Mouse (Mus musculus) hindlimb bud, embryonic 11.5 days (tissue): ENCODE measurements around the gene Rtl5.
"Not testable (repeated sequence)": the region's sequence is repeated elsewhere in the genome, so short reads cannot be mapped to it uniquely, and the experiment has no call there.

Experiments used
- DNase-seq: peaks from one replicate; pipeline ENCODE4 v3.0.0-alpha.2; 2012; ENCODE audit warnings: low read depth, low spot score; ENCODE audit errors: extremely low spot score

The Rtl5 gene

GRCm38 (mm10) chrX:102070591-102071471, at the start of gene Rtl5:
Rtl5 (minus strand) TSS chrX:102071304.
- no peak for DNase-seq

- DNase-seq = peak; percentile 92
Observed at GRCm38 (mm10) chrX:102119042-102119864, 48.1 kb upstream of the Rtl5 start, which contains the start of gene Pin4. Pin4 (plus strand) TSS chrX:102119447.

- DNase-seq = no peak
Observed at GRCm38 (mm10) chrX:102115676-102116075, 44.6 kb upstream of the Rtl5 start.

DNA sequence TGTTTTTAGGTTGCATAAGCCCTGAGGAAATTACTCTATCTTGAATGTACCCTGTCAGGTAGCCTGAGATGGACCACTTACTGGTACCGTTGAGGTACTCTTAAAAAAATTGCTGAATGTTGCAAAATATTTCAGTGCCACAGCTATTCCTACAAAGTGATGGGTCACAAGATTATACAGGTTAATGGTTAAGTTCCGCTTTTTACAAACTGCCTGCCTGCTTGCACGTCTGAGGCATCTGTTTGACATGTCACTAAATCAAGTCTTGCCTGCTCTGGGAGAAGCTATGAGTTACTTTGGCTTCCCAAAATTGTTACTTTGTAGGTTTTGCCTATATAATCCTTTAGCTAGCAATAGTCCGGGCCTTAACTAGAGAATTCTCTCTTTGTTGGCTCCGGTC, 38.2 kb upstream of the Rtl5 start:
- DNase-seq = not testable (repeated sequence)

DNA sequence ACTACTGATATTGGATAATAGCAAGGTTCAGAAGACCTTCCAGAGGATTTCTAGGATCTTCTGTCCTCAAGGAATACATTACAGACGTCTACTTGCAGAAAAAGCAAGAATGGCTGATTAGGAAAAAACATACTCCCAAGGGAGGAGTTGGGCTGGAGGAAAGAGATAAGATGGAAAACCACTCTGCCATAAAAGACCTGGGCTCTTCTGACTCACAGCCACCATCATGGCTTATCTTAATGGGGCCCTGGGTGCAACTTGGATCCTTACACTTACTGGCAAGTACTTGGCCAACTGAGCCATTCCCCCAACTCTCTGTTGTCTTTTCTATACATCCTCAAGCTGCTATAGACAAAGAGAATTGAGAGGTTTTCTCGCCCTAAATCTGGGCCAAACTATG, 32.7 kb upstream of the Rtl5 start:
- DNase-seq = not testable (repeated sequence)

DNA sequence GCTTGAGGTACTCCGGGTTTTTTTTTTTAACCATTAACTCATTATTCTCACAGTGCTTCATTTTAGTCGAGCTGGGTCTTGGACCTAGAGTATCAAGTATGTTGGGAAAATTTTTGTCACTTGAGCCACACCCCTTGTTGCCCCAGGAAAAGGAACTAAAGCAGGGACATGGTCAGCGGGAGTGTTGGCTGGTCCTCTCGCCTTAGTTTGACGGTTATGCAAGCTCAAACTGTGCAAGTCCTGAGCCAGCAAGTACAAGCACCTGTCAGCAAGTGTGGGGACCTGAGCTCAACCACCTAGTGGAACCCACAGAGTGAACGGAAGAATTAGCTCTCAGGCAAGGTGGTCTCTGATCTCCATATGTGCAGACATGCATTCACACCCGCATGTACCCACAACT, 30.8 kb upstream of the Rtl5 start:
- DNase-seq = no peak

- no peak for DNase-seq
Observed at GRCm38 (mm10) chrX:102094381-102094904, 23.3 kb upstream of the Rtl5 start.

- DNase-seq = no peak
Observed at GRCm38 (mm10) chrX:102090605-102091004, 19.5 kb upstream of the Rtl5 start.

DNA sequence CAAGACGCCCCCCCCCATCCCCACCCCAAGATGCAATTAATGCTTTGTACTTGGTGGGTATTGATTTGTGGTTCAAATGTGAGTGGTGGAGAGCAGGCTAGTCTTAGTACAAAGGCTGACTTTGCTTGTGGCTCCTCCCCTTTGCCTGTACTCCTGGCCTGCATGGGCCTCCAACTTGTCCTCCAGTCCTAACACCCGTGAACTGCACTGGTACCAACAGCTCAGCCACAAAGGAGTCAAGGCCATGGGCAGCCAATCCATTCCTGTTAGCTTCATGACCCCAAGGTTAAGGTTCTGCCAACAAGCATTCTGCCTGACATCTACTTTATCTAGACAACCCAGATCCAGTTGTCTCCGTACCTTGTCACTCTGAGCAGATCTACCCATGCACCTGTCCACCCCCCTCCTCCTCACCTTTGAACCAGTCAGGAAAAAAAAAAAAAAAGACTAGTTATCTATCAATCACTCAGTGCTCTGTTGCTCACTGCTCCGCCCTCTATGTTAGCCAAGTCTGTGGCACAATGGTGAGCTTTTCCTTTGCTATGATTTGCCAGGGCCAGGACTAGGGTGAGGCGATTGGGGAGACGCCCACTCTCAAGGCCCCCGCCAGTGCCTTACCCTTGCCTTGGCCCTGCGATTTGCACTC, 14.8 kb upstream of the Rtl5 start:
- no peak for DNase-seq

GRCm38 (mm10) chrX:102082340-102082739, 11.2 kb upstream of the Rtl5 start:
- DNase-seq = no peak

- no peak for DNase-seq
Observed at GRCm38 (mm10) chrX:102081573-102082279, 10.6 kb upstream of the Rtl5 start.

- DNase-seq = no peak
Observed at GRCm38 (mm10) chrX:102081076-102081475, 10.0 kb upstream of the Rtl5 start.

- DNase-seq = no peak
Observed at GRCm38 (mm10) chrX:102076886-102077765, 6.0 kb upstream of the Rtl5 start.

DNA sequence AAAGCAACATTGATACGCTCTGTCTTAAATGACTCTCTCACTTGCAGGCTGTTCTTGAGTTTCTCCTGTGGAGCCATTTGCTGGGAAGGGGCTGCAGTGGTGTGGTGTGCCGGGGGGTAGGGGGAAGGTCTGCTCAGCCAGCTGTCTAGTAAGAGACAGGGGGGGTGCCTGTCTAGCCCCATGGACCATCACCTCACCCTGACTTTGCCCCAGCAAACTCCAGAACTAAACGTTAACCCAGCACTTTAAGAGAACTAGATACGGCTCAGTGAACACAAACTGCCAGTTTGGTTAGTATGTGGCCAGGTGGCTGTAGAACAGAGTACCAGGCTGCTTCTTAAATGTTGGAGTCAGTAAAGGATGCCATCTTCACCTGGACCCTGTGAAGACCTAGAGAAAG, 4.1 kb upstream of the Rtl5 start:
- DNase-seq = no peak

DNA sequence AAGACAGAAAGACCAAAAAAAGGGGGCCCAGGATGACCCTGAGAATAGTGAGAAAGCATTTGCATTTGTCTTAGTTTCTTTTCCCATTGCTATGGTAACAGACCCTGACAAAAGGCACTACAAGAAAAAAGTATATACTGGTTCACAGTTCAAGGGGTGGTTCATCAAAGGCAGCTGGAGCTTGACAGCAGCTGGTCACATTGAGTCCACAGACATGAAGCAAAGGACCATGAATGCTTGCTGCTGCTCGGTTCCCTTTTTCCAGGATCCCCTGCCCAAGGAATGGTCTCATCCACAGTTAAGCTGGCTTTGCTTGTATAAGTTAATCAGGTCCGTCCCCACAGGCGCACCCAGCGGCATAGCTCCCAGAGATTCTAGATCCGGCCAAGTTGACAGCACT, 3.3 kb upstream of the Rtl5 start:
- DNase-seq = no peak

DNA sequence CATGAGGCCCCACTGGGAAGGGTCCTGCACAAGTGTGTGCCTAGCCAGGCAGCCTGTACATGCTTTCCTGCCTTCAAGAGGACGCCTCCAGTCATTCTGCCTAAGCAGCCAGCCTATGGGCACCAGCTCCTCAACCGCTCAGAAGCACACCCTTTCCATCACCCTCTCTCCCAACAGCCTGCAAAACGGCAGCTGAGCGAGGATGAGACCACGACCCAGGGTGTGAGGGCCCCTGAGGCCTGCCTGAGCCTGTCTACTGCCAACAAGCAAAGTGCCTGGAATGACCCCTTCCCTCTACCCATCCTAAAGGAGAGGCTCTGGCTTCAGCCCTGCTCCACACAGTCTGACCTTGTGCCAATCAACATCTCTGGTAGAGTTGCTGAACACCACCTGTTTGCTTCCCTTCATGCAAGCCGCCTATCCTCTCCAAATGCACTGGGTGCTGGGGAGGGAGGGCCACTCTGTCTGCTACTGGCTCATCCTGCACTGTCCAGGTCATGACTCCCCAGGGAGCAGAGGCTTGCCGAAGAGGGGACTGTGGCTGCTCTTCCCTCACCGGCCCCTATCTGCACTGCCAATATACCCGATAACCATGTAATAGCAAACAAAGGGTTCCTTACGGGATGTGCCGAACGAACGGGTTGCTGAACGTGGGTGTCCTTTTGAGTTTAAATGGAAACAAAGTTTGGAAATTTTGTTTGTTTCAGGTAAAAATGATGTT, 2.7 kb upstream of the Rtl5 start:
- DNase-seq = no peak

- no peak for DNase-seq
Observed at GRCm38 (mm10) chrX:102071517-102071916, 413 bp upstream of the Rtl5 start.

DNA sequence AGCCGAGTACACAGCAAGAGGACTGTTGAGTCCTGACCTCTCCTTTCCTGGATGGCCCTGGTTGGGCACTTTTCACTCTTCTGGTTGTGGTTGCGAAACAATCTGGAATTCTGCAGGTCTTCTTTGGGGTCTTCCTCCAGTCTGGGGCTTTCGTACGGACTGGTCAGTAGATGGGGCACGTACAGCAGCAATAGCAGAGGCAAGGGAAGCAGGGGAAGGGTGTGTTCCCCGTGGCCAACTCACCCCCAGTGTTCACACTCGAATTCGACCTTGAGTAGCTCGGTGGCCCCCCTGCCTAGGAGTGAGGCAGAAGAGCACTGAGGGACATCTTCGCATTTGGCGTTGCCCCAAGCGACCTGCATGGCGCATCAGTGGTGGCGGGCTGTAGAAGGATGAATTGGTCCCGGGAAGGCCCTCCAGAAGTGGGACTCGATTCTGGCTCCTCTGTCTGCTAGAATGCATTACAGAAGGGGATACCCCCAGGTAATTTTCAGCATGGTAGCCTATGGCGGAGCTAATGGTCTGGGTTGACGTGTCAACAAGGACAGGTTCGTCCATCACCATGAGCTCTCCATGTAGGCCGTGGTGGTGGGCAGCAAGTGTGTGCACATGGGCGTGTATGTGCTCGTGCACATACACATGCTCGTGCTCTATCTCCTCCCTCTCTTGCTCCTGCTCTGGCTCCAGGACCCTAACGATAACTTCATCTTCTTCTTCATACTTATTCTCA, 2.1 kb downstream of the Rtl5 start:
- DNase-seq = no peak
